Mouse (Mus musculus) spleen, adult 2 months (tissue): Measurements from ENCODE around the gene Gtsf1.

Experiments used
- CTCF ChIP-seq: fragments of 200-500 bp; IDR thresholded peaks from 2 replicates; pipeline ENCODE4 v1.5.1; 2011; ENCODE audit warnings: mild to moderate bottlenecking, inconsistent platforms; ENCODE audit not compliant: insufficient read depth, insufficient read length, insufficient replicate concordance; ENCODE audit errors: extremely low read depth
- POLR2A ChIP-seq: fragments of 200-500 bp; IDR thresholded peaks from 2 replicates; pipeline ENCODE4 v1.6.1; 2011; ENCODE audit warnings: low read depth, low read length, inconsistent platforms

DNA sequence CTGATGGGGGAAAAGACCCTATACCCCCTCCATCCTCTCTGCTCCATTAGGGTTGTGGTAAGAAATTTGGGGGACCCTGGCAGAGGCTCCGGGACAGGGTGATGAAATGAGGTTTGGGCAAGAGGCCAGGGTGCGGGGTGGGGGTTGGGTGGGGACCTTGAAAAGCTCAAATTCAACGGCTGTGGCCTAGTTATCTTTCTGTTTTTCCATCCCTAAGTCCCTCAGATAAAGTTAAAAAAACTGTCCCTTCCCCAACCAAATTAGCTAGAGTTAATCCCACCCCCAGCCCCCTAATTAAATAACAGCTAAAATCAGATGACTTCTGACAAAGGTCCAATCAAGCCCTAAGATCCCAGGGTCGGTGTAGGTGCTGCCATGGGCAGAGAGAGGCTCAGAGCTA is 65.5 kb downstream of the Gtsf1 start:
- TF ChIP-seq CTCF (no peak), POLR2A (no peak)
